Mouse (Mus musculus): ENCODE data around the gene Src.

GRCm38 (mm10) chr2:157436496-157436895, 18.3 kb downstream of the Src start:
- TF ChIP-seq POLR2A (IDR thresholded peaks at IDR 0.05; ENCODE audit: extremely low read depth, insufficient read depth, low read length): no peak
- TF ChIP-seq CTCF (IDR thresholded peaks at IDR 0.05; ENCODE audit: low read depth, low read length): no peak
